Mouse (Mus musculus) gastrocnemius, postnatal 14 days (tissue): Measurements from ENCODE around the gene Gm42674. TPM values are rescaled to one million over a fixed set of nuclear protein-coding genes. Genes with fewer than 3 reads are reported as not detected.

ENCODE experiments used
- DNase-seq: peaks from one replicate; pipeline ENCODE4 v3.0.0; 2021; ENCODE audit warnings: mixed read lengths
- intact Hi-C: fragments of 180-260 bp; cut with DNase I; formaldehyde crosslinking; loops from one replicate; pipeline ENCODE4 v1.15.1; 2025; ENCODE audit warnings: low total_unique reads
- total RNA-seq, 2 experiments: library from RNA; stranded (reverse); gene quantifications; 2 replicates each; pipeline ENCODE4 v1.2.3; 2021

Gm42674 gene
- total RNA-seq, 2 experiments from 2014 or later, result not detected

DNA sequence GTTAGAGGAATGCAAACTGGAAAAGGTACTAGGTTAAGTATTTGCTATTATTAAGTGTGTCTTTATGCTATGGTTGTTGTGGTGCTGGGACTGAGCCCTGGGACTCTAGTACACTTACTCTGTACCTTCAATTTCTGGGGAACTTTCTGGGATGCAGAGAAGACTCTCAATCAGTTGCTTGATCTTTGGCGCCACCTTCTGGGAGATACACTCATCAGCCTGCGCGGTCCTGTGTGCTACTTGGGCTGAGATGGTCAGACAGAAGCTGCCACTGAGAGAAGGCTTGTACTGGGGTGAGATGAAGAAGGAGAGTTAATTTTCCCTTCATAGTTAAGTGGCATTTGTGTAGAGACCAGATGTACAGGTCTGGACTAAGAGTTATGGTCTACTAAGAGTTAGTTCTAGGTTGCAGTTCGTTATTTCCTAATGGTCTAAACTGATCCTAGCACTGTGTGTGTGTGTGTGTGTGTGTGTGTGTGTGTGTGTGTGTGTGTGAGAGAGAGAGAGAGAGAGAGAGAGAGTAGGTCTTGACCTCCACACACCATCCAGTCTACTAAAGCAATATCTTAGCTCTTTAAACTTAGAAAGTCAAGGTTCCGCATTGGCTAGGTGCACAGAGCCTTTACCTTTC is 51.3 kb downstream of the Gm42674 start:
- intact Hi-C loops, result no loop called here
- DNase-seq, result peak; percentile 68

DNA sequence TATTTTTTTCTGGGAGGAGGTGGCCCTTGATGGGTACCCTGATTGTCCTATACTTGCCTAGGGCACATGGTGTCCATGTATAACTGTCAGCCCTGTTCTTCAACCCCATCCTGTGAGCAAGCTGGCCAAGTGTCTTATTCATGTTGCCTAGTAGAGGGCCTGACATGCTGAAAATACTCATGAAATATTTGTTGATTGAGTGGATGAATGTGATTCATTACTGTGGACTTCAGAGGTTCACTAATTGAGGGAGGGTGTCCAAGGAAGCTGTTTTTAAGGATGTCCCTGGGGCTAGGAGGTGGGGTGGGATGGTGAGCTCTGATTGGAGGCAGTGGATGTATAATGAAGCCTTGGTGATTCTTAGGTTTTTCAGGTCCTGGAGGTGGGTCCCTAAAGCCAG is 52.0 kb downstream of the Gm42674 start, which contains the start of gene S100a7a:
Gene S100a7a, plus strand, starts transcription at position 301 of the 400 bp plus-strand sequence.
- intact Hi-C loops, result no loop called here
- no peak for DNase-seq

Other genes starting within 250 kb of the Gm42674 start
- gene Slc27a3, start 212.0 kb upstream of the Gm42674 start, total RNA-seq, result 1 to 10 TPM; 1.9 to 2.3 TPM
- 10 to 100 TPM; 15.7 to 17.7 TPM for gene Ints3, start 168.3 kb upstream of the Gm42674 start, total RNA-seq
- 10 to 100 TPM; 14.9 to 15.6 TPM for gene Npr1, start 136.0 kb upstream of the Gm42674 start, total RNA-seq
- gene Ilf2, start 125.8 kb upstream of the Gm42674 start, total RNA-seq, result 10 to 100 TPM; 32.6 to 35.9 TPM
- 10 to 100 TPM; 57.3 to 59.6 TPM for gene Snapin, start 110.9 kb upstream of the Gm42674 start, total RNA-seq
- 100 to 1,000 TPM in 1 of 2 experiments, 10 to 100 TPM in 1; 83.3 to 100 TPM for gene Chtop, start 92.4 kb upstream of the Gm42674 start, total RNA-seq
- 10 to 100 TPM; 53.1 to 61.0 TPM for gene S100a1, start 87.5 kb upstream of the Gm42674 start, total RNA-seq
- 10 to 100 TPM; 12.9 to 15.4 TPM for gene S100a13, start 87.5 kb upstream of the Gm42674 start, total RNA-seq
- not detected for gene S100a14, start 75.0 kb upstream of the Gm42674 start, total RNA-seq
- gene S100a16, start 64.7 kb upstream of the Gm42674 start, total RNA-seq, result 100 to 1,000 TPM in 1 of 2 experiments, 10 to 100 TPM in 1; 79.5 to 106 TPM
- under 1 TPM in 1 of 2 experiments, not detected in 1; 0.45 TPM for gene S100a3, start 41.3 kb upstream of the Gm42674 start, total RNA-seq
- gene S100a2, start 11.7 kb upstream of the Gm42674 start, total RNA-seq, result not detected
- gene S100a4, start 1.9 kb downstream of the Gm42674 start, total RNA-seq, result 10 to 100 TPM; 11.1 to 16.5 TPM
- not detected for gene S100a5, start 6.6 kb downstream of the Gm42674 start, total RNA-seq
- 10 to 100 TPM; 69.9 to 95.9 TPM for gene S100a6, start 11.0 kb downstream of the Gm42674 start, total RNA-seq
- under 1 TPM in 1 of 2 experiments, not detected in 1; 0.16 TPM for gene S100a7a, start 52.1 kb downstream of the Gm42674 start, total RNA-seq
- gene S100a8, start 67.1 kb downstream of the Gm42674 start, total RNA-seq, result under 1 TPM in 1 of 2 experiments, not detected in 1; 0.71 TPM
- under 1 TPM in 1 of 2 experiments, not detected in 1; 0.76 TPM for gene S100a9, start 93.8 kb downstream of the Gm42674 start, total RNA-seq
- not detected for gene Pglyrp4, start 125.0 kb downstream of the Gm42674 start, total RNA-seq
- gene Gm5849, start 176.0 kb downstream of the Gm42674 start, total RNA-seq, result not detected